Mouse (Mus musculus) hindbrain, embryonic 11.5 days (tissue): ENCODE results near the gene Cyth4. TPM values are rescaled to one million over a fixed set of nuclear protein-coding genes. Genes with fewer than 3 reads are reported as not detected.

Experiments
- ATAC-seq: fragments of 200-750 bp; cut with Nextera tagmentation; 2 replicates; pipeline ENCODE4 v1.8.0; 2017; ENCODE audit warnings: mild to moderate bottlenecking, moderate TSS enrichment, moderate library complexity; ENCODE audit not compliant: low FRiP score
- DNase-seq: peaks from one replicate; pipeline ENCODE4 v3.0.0-alpha.2; 2015; ENCODE audit warnings: low spot score
- H3K27ac ChIP-seq: fragments of 300-500 bp; sonication (generic); 2 replicates; pipeline ENCODE4 v1.5.1; 2014; ENCODE audit warnings: mild to moderate bottlenecking, low read depth, low read length
- H3K27me3 ChIP-seq: fragments of 300-500 bp; sonication (generic); 2 replicates; pipeline ENCODE4 v1.6.1; 2014; ENCODE audit warnings: mild to moderate bottlenecking, low read length, moderate library complexity, mixed read lengths; ENCODE audit not compliant: control insufficient read depth, insufficient read depth
- H3K36me3 ChIP-seq: fragments of 300-500 bp; sonication (generic); 2 replicates; pipeline ENCODE4 v1.6.1; 2014; ENCODE audit warnings: mild to moderate bottlenecking, low read length, moderate library complexity, mixed read lengths; ENCODE audit not compliant: control insufficient read depth, insufficient read depth
- H3K4me1 ChIP-seq: fragments of 300-500 bp; sonication (generic); replicated peaks from 2 replicates; pipeline ENCODE4 v1.6.1; 2014; ENCODE audit warnings: low read length, mixed read lengths; ENCODE audit not compliant: control insufficient read depth, insufficient read depth
- H3K4me2 ChIP-seq: fragments of 300-500 bp; sonication (generic); replicated peaks from 2 replicates; pipeline ENCODE4 v1.6.1; 2014; ENCODE audit warnings: mild to moderate bottlenecking, low read depth, low read length
- H3K4me3 ChIP-seq: fragments of 300-500 bp; sonication (generic); 2 replicates; pipeline ENCODE4 v1.5.1; 2014; ENCODE audit warnings: low read depth, low read length
- H3K9ac ChIP-seq: fragments of 300-500 bp; sonication (generic); 2 replicates; pipeline ENCODE4 v1.6.1; 2014; ENCODE audit warnings: low read depth, low read length
- H3K9me3 ChIP-seq: fragments of 300-500 bp; sonication (generic); 2 replicates; pipeline ENCODE4 v1.6.1; 2016; ENCODE audit warnings: low read length; ENCODE audit not compliant: control insufficient read depth
- WGBS: fragments of 180-500 bp; shearing (Covaris S2); extraction: QIAGEN DNeasy Blood & Tissue Kit; methylation state at CpG from one replicate; pipeline ENCODE4 v1.1.7; 2014; 5-methylcytosine and 5-hydroxymethylcytosine counted together
- polyA plus RNA-seq: library from polyadenylated mRNA; unstranded; fragments of >200 nt; fragmentation: Nextera tagmentation; extraction: Ambion mirVana; gene quantifications from 2 replicates; pipeline ENCODE4 v1.2.1, GENCODE M21; 2014

Cyth4 gene
- polyA plus RNA-seq, 1 experiment from 2014 or later = 4.4 TPM

DNA sequence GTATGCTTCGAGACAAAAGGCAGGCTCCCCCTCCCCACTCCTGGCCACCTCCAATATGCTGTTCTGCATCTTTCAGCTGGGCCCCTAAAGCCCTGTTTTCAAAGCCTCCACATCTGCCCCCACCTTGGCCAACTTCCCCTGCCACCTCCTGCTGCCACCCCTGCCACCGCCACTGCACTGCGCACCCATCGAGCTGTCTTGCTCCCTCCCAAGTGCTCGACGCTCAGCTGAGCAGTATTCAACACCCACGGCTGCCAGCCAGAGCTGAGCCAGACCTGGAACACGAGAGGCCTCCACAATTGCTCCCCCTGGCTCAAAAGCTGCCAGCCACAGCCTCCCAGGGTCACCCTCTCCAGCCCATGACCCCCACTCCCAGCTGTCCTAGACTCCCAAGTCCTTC is 47.8 kb downstream of the Cyth4 start:
- H3K9ac ChIP-seq = no peak overlapping the region
- H3K27me3 ChIP-seq = no peaks in the 10 kb centered on the region
- H3K9me3 ChIP-seq = no peaks in the 10 kb centered on the region
- no peak overlapping the region for H3K4me3 ChIP-seq
- WGBS = 63% methylated on average over 8 of the region's 8 CpGs
- no peak for ATAC-seq
- H3K36me3 ChIP-seq = no peaks in the 10 kb centered on the region
- H3K4me1 ChIP-seq = no peaks in the 10 kb centered on the region
- no peak for DNase-seq
- no peak overlapping the region for H3K4me2 ChIP-seq
- H3K27ac ChIP-seq = no peak overlapping the region

DNA sequence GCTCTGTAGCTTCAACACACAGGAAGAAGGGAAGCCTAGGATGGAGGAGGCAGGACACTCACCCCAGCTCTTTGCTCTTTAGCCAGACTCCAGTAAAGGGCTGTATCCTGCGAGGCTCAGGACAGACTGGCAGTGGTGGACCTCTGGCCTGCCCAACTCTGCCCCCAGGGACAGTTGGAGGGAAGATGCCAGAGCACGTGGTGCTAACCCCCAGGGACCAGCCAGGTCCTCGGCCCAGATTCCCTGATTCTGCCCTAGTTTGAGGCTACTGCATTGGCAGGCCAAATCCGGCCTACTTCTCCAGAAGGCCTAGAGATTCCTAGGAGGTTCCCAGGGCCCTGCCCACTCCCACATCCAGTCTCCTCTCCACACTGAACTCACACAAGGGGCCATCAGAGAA is 50.9 kb downstream of the Cyth4 start:
- Histone ChIP-seq H3K4me2 (no peak overlapping the region), H3K4me1 (no peaks in the 10 kb centered on the region), H3K9ac (no peak overlapping the region), H3K9me3 (no peaks in the 10 kb centered on the region), H3K4me3 (no peak overlapping the region), H3K36me3 (no peaks in the 10 kb centered on the region), H3K27me3 (no peaks in the 10 kb centered on the region), H3K27ac (no peak overlapping the region)
- WGBS = 75% methylated on average over 4 of the region's 4 CpGs
- DNase-seq (no peak), ATAC-seq (no peak)

DNA sequence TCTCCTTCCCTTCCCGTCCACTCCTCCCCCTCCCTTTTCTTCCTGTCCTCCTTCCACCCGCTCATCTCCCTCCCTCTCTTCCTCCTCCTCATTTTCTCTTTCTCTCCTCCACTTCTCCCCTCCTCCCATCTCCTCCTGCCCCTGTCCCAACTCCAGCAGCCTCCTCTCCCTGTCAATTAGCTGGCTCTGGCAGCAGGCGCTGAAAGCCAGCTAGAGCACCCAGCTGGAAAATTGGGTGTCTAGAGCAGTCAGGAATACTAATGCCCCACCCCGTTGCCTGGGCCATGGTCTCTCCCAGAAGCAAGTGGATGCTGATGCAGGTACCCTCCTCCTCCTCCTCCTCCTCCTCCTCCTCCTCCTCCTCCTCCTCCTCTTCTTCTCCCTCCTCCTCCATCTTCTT is 54.3 kb downstream of the Cyth4 start:
- ATAC-seq = no peak
- H3K27ac ChIP-seq = no peak overlapping the region

DNA sequence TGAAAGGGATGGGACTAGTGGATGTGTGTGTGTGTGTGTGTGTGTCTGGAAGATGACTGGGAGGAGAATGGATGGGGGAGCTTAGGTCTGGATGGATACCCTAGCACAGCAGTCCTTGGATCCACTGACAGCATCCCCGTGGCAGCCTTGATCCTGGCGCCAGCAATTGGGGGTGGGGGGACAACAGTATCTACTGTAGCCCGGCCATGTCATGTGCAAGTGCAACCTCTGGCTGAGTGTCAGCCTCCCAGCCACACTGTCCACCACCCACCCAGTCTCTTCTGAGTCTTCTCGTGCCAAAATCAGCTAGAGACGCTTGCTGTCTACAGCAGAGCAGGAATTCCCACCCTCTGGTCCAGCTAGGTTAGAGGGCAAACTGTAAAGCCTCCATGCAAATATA is 67.4 kb downstream of the Cyth4 start:
- Histone ChIP-seq H3K27me3 (no peaks in the 10 kb centered on the region), H3K4me2 (no peak overlapping the region), H3K27ac (no peak overlapping the region), H3K4me1 (no peaks in the 10 kb centered on the region), H3K9ac (no peak overlapping the region), H3K9me3 (no peaks in the 10 kb centered on the region), H3K4me3 (no peak overlapping the region), H3K36me3 (no peaks in the 10 kb centered on the region)
- no peak for ATAC-seq
- DNase-seq = no peak
- 56% methylated on average over 5 of the region's 5 CpGs for WGBS

More for the DNA sequence above, 54.3 kb downstream of the Cyth4 start:
- no peaks in the 10 kb centered on the region for H3K36me3 ChIP-seq
- H3K4me1 ChIP-seq = no peaks in the 10 kb centered on the region
- no peak overlapping the region for H3K9ac ChIP-seq
- no peak overlapping the region for H3K4me3 ChIP-seq
- no peaks in the 10 kb centered on the region for H3K9me3 ChIP-seq
- WGBS = 43% methylated on average over 4 of the region's 4 CpGs
- no peak for DNase-seq
- no peaks in the 10 kb centered on the region for H3K27me3 ChIP-seq
- H3K4me2 ChIP-seq = no peak overlapping the region

DNA sequence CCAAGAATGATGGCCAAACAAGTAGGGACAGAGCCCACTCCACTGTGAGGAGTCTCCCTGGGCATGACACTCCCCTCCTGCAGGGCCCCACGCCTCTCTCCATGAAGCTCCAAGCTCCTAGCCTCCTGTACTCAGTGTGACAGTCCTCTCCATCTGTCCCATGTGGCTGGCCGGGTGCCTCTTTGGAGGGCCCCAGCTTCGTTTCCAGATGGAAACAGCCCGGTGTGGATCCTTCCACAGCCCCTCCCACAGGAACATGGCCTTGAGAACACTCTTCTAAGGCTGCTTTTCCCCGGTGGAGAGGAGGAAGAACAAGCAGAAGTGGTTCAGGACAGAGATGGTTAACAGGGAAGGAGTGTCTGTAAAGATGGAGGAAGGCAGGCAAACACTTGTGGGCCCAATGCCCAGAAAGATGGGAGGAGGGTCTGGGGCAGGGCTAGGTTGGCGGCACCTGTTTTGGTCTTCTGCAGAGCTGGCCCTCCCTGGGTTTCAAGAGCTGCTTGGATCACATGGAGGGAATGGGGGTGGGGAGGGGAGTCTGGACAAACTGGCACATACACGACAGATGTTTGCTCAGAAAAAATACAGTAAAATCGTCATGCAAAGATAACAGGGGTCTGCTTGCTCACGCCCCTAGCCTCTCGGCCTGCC is 72.5 kb downstream of the Cyth4 start:
- Histone ChIP-seq H3K36me3 (no peaks in the 10 kb centered on the region), H3K4me1 (0 out of 2 replicates have a peak, but pooled peaks cover 2% of the 10 kb centered on the region), H3K9me3 (no peaks in the 10 kb centered on the region), H3K4me2 (no peak overlapping the region), H3K4me3 (no peak overlapping the region), H3K9ac (no peak overlapping the region), H3K27me3 (peaks cover 22% of the 10 kb centered on the region), H3K27ac (no peak overlapping the region)
- WGBS = 74% methylated on average over 10 of the region's 10 CpGs
- ATAC-seq (no peak), DNase-seq (no peak)

DNA sequence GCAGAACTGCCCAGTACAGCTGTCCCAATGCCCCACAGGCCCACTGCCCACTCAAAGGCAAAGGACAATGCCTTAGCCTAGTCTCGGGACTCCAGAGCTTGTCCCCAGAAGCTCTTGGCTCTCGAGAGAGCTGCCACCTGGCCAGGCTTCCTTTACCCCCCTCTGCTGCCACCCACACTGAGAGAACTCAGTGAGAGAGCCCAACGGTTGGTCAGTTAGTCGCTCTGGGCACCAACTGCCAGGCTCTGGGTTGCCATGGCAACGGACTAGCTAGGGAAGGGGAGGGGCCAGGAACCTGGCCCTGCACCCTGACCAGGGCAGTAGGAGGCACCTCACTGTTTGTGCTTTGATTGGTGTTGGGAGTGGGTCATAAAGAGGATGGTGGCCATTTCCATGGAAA is 73.5 kb downstream of the Cyth4 start:
- ATAC-seq (no peak), DNase-seq (no peak)

More for the DNA sequence above, 73.5 kb downstream of the Cyth4 start:
- Histone ChIP-seq H3K9me3 (no peaks in the 10 kb centered on the region), H3K4me1 (0 out of 2 replicates have a peak, but pooled peaks cover 4% of the 10 kb centered on the region), H3K36me3 (no peaks in the 10 kb centered on the region), H3K27me3 (peaks cover 24% of the 10 kb centered on the region), H3K4me3 (no peak overlapping the region), H3K4me2 (no peak overlapping the region), H3K9ac (no peak overlapping the region), H3K27ac (no peak overlapping the region)
- WGBS = 37% methylated on average over 5 of the region's 5 CpGs

Other genes starting within 250 kb of the Cyth4 start
- gene Tex33, start 201.1 kb upstream of the Cyth4 start, polyA plus RNA-seq = not detected in 2 replicates
- 8.5 TPM in 2 replicates for gene Tst, start 191.1 kb upstream of the Cyth4 start, polyA plus RNA-seq
- gene Mpst, start 190.6 kb upstream of the Cyth4 start, polyA plus RNA-seq = 2.6 and 2.7 TPM in 2 replicates
- 62.7 and 65.8 TPM in 2 replicates for gene Kctd17, start 168.5 kb upstream of the Cyth4 start, polyA plus RNA-seq
- gene Tmprss6, start 128.4 kb upstream of the Cyth4 start, polyA plus RNA-seq = 0.05 and 0.24 TPM in 2 replicates
- gene Il2rb, start 101.8 kb upstream of the Cyth4 start, polyA plus RNA-seq = not detected in 2 replicates
- 11.8 and 12.4 TPM in 2 replicates for gene C1qtnf6, start 65.6 kb upstream of the Cyth4 start, polyA plus RNA-seq
- 0.10 and 0.22 TPM in 2 replicates for gene Sstr3, start 52.4 kb upstream of the Cyth4 start, polyA plus RNA-seq
- 6.4 and 7.6 TPM in 2 replicates for gene Rac2, start 24.3 kb upstream of the Cyth4 start, polyA plus RNA-seq
- gene Elfn2, start 121.7 kb downstream of the Cyth4 start, polyA plus RNA-seq = 0.60 and 0.85 TPM in 2 replicates
- 34.6 and 34.7 TPM in 2 replicates for gene Mfng, start 176.4 kb downstream of the Cyth4 start, polyA plus RNA-seq
- 1.8 and 2.4 TPM in 2 replicates for gene Card10, start 206.0 kb downstream of the Cyth4 start, polyA plus RNA-seq
- gene Cdc42ep1, start 245.6 kb downstream of the Cyth4 start, polyA plus RNA-seq = 7.8 and 9.1 TPM in 2 replicates